ENCODE assay signal across 8 mouse cellular contexts in genomic region chr19:24174896-24175295, GRCm38 (mm10). TPM values are rescaled to one million over a fixed set of nuclear protein-coding genes. Genes with fewer than 3 reads are reported as not detected.
DNase-seq lines count a peak whose midpoint lies in the region; ATAC-seq and TF ChIP-seq lines count a peak whose summit lies in the region.

No protein-coding gene starts in this region.

- ATAC-seq in embryonic facial prominence, embryonic 11.5 days (replicated peaks; ENCODE audit: insufficient number of reproducible peaks, low FRiP score, low TSS enrichment, low read depth): no peak
- no peak for ATAC-seq in limb, embryonic 14.5 days (ENCODE audit: low FRiP score, low read depth)
- no peak for ATAC-seq in midbrain, postnatal 0 days (ENCODE audit: low FRiP score)

- peak overlapping the region; percentile 79 for H3K4me3 ChIP-seq in embryonic facial prominence, embryonic 11.5 days (ENCODE audit: low read depth, low read length)
- peak overlapping the region; percentile 74 for H3K4me3 ChIP-seq in limb, embryonic 14.5 days (replicated peaks; ENCODE audit: low read length)
- H3K4me3 ChIP-seq in midbrain, postnatal 0 days (ENCODE audit: low read depth, low read length): peak overlapping the region; percentile 62

- TF ChIP-seq CTCF in midbrain, postnatal 0 days (IDR thresholded peaks at IDR 0.05): no peak

- TF ChIP-seq POLR2A in limb, embryonic 14.5 days (IDR thresholded peaks at IDR 0.05; ENCODE audit: borderline replicate concordance, extremely low read depth, insufficient read depth, insufficient read length): no peak

- WGBS in embryonic facial prominence, embryonic 11.5 days: 5% methylated on average over 13 of the region's 13 CpGs
- 1% methylated on average over 13 of the region's 13 CpGs for WGBS in limb, embryonic 14.5 days
- whole genome bisulfite sequencing in midbrain, postnatal 0 days: 8% methylated on average over 13 of the region's 13 CpGs

- no peaks in the 10 kb centered on the region for H3K9me3 ChIP-seq in embryonic facial prominence, embryonic 11.5 days (replicated peaks; ENCODE audit: control insufficient read depth, low read length)
- H3K9me3 ChIP-seq in limb, embryonic 14.5 days (ENCODE audit: control insufficient read depth, low read length): no peaks in the 10 kb centered on the region
- H3K9me3 ChIP-seq in midbrain, postnatal 0 days (ENCODE audit: low read length): no peaks in the 10 kb centered on the region

- peak; percentile 39 for DNase-seq in 3134 (ENCODE audit: extremely low read depth, insufficient read length, low spot score)
- peak; percentile 35 for DNase-seq in CD4-positive helper T cell, adult 2 months (ENCODE audit: low read depth, low spot score)
- peak; percentile 52 for DNase-seq in embryonic facial prominence, embryonic 11.5 days (ENCODE audit: low spot score)
- peak; percentile 42 to 54 for DNase-seq in heart, postnatal 36 days
- peak; percentile 50 for DNase-seq in limb, embryonic 14.5 days (ENCODE audit: low spot score)
- DNase-seq in midbrain, postnatal 0 days (ENCODE audit: low spot score): no peak
- DNase-seq in retina, postnatal 1 day: no peak
- DNase-seq in right cerebral cortex, postnatal 10 days (ENCODE audit: low spot score in 2 of 2): no peak

- H3K27ac ChIP-seq in embryonic facial prominence, embryonic 11.5 days (replicated peaks; ENCODE audit: low read depth, low read length): no peak overlapping the region
- H3K27ac ChIP-seq in limb, embryonic 14.5 days (replicated peaks; ENCODE audit: low read depth, low read length): no peak overlapping the region
- H3K27ac ChIP-seq in midbrain, postnatal 0 days (ENCODE audit: low read depth, low read length): no peak overlapping the region

- peak overlapping the region; percentile 82 for H3K4me2 ChIP-seq in embryonic facial prominence, embryonic 11.5 days (ENCODE audit: low read depth, low read length)
- peak overlapping the region; percentile 48 for H3K4me2 ChIP-seq in limb, embryonic 14.5 days (replicated peaks; ENCODE audit: low read depth, low read length, severe bottlenecking)
- peak overlapping the region; percentile 71 for H3K4me2 ChIP-seq in midbrain, postnatal 0 days (ENCODE audit: low read depth, low read length, poor library complexity, severe bottlenecking)

- no peaks in the 10 kb centered on the region for H3K27me3 ChIP-seq in embryonic facial prominence, embryonic 11.5 days (ENCODE audit: control insufficient read depth, insufficient read depth, low read length)
- H3K27me3 ChIP-seq in limb, embryonic 14.5 days (ENCODE audit: control insufficient read depth, insufficient read depth, low read length): no peaks in the 10 kb centered on the region
- H3K27me3 ChIP-seq in midbrain, postnatal 0 days (ENCODE audit: insufficient read depth, low read length): no peaks in the 10 kb centered on the region

- H3K4me1 ChIP-seq in embryonic facial prominence, embryonic 11.5 days (ENCODE audit: control insufficient read depth, insufficient read depth, low read length): no peaks in the 10 kb centered on the region; the same call in 1 of the 2 replicates
- peaks cover 13% of the 10 kb centered on the region for H3K4me1 ChIP-seq in limb, embryonic 14.5 days (ENCODE audit: control insufficient read depth, insufficient read depth, low read length)
- peaks cover 2% of the 10 kb centered on the region; the same call in 1 of the 2 replicates for H3K4me1 ChIP-seq in midbrain, postnatal 0 days (ENCODE audit: insufficient read depth, low read length)

- peak overlapping the region; percentile 91 for H3K9ac ChIP-seq in embryonic facial prominence, embryonic 11.5 days (replicated peaks; ENCODE audit: low read length)
- peak overlapping the region; percentile 83 for H3K9ac ChIP-seq in limb, embryonic 14.5 days (ENCODE audit: low read depth, low read length, severe bottlenecking)
- peak overlapping the region; percentile 69; the same call in 1 of the 2 replicates for H3K9ac ChIP-seq in midbrain, postnatal 0 days (replicated peaks; ENCODE audit: low read length, poor library complexity, severe bottlenecking)

- intact Hi-C loops in heart, postnatal 36 days (cut with DNase I): loop anchor here (5.0 kb wide), 1 partner anchor 47 kb away; no protein-coding TSS in a partner anchor

- no peaks in the 10 kb centered on the region for H3K36me3 ChIP-seq in embryonic facial prominence, embryonic 11.5 days (replicated peaks; ENCODE audit: control insufficient read depth, insufficient read depth, low read depth, low read length)
- no peaks in the 10 kb centered on the region for H3K36me3 ChIP-seq in limb, embryonic 14.5 days (ENCODE audit: control insufficient read depth, insufficient read depth, low read length)
- no peaks in the 10 kb centered on the region for H3K36me3 ChIP-seq in midbrain, postnatal 0 days (ENCODE audit: insufficient read depth, low read length)

RNA-seq across cellular contexts. Expression of gene Tjp2, which starts 49.9 kb away (rescaled TPM):
- polyA plus RNA-seq in embryonic facial prominence, embryonic 11.5 days (2014; fragmentation: Nextera tagmentation; extraction: Ambion mirVana): 22.4 and 24.5 TPM in 2 replicates
- 10 to 100 TPM; 18.2 to 21.3 TPM for total RNA-seq in heart, postnatal 36 days (2021)
- polyA plus RNA-seq in limb, embryonic 14.5 days (2012; rRNA removed): 9.9 and 12.1 TPM in 2 replicates
- 14.9 and 17.2 TPM in 2 replicates for polyA plus RNA-seq in limb, embryonic 14.5 days (2014; fragmentation: Nextera tagmentation; extraction: Ambion mirVana)
- 18.2 and 18.7 TPM in 2 replicates for total RNA-seq in midbrain, postnatal 0 days (2014; rRNA removed)
- 11.0 and 11.2 TPM in 2 replicates for polyA plus RNA-seq in midbrain, postnatal 0 days (2015; fragmentation: Nextera tagmentation; extraction: Ambion mirVana)

Comparison
In these comparisons a context has a peak if more than half of its experiments do, and no peak if none do; other contexts are left out.
1. DNase-seq: peak in 3134 (single experiment), CD4-positive helper T cell, adult 2 months (single experiment), embryonic facial prominence, embryonic 11.5 days (single experiment), heart, postnatal 36 days (2 of 2) and limb, embryonic 14.5 days (single experiment); none in midbrain, postnatal 0 days (single experiment), retina, postnatal 1 day (single experiment) and right cerebral cortex, postnatal 10 days (0 of 2).
2. Peak in every context shown above with its lines, with median percentiles within 50 percentile points of each other: H3K4me2 ChIP-seq, H3K4me3 ChIP-seq and H3K9ac ChIP-seq.